Mouse (Mus musculus): ENCODE measurements at regions not wholly inside any gene's neighbourhood (a gene's known extent, or its start where the extent isn't known, plus 50 kb on each side); places are given as distances from the start of the nearest gene placed in this dataset.

GRCm38 (mm10) chr5:53407646-53408045 lies 58.3 kb upstream of the Rbpj start:
- no peak for TF ChIP-seq GATA1 (IDR thresholded peaks at IDR 0.05; ENCODE audit: borderline replicate concordance, low read length)
- no peak for TF ChIP-seq FLI1 (IDR thresholded peaks at IDR 0.05; ENCODE audit: low read length)

Data from megakaryocyte, embryonic 14.5 days (primary cell).